Mouse (Mus musculus) kidney, embryonic 14.5 days (tissue): Measurements from ENCODE around the gene Acads. TPM values are rescaled to one million over a fixed set of nuclear protein-coding genes. Genes with fewer than 3 reads are reported as not detected.
"Not testable (repeated sequence)": the region's sequence is repeated elsewhere in the genome, so short reads cannot be mapped to it uniquely, and the experiment has no call there.

Experiments
- ATAC-seq: fragments of 200-750 bp; cut with Nextera tagmentation; 2 replicates; pipeline ENCODE4 v1.8.0; 2017; ENCODE audit warnings: moderate number of reproducible peaks, mild to moderate bottlenecking, moderate TSS enrichment, moderate library complexity; ENCODE audit not compliant: low FRiP score, low TSS enrichment
- H3K27ac ChIP-seq: fragments of 300-500 bp; sonication (generic); 2 replicates; pipeline ENCODE4 v1.5.1; 2014; ENCODE audit warnings: low read depth, mild to moderate bottlenecking, low read length, moderate library complexity, mixed read lengths
- H3K27me3 ChIP-seq: fragments of 300-500 bp; sonication (generic); 2 replicates; pipeline ENCODE4 v1.6.1; 2014; ENCODE audit warnings: mild to moderate bottlenecking, low read length; ENCODE audit not compliant: control insufficient read depth, insufficient read depth
- H3K36me3 ChIP-seq: fragments of 300-500 bp; sonication (generic); 2 replicates; pipeline ENCODE4 v1.6.1; 2014; ENCODE audit warnings: low read length, mixed read lengths; ENCODE audit not compliant: control insufficient read depth, insufficient read depth
- H3K4me1 ChIP-seq: fragments of 300-500 bp; sonication (generic); 2 replicates; pipeline ENCODE4 v1.6.1; 2014; ENCODE audit warnings: low read length, mixed read lengths; ENCODE audit not compliant: control insufficient read depth, insufficient read depth
- H3K4me2 ChIP-seq: fragments of 300-500 bp; sonication (generic); replicated peaks from 2 replicates; pipeline ENCODE4 v1.6.1; 2014; ENCODE audit warnings: low read depth, mild to moderate bottlenecking, low read length
- H3K4me3 ChIP-seq: fragments of 300-500 bp; sonication (generic); 2 replicates; pipeline ENCODE4 v1.5.1; 2014; ENCODE audit warnings: mild to moderate bottlenecking, low read length
- H3K9ac ChIP-seq: fragments of 300-500 bp; sonication (generic); 2 replicates; pipeline ENCODE4 v1.6.1; 2014; ENCODE audit warnings: low read depth, mild to moderate bottlenecking, low read length, moderate library complexity
- H3K9me3 ChIP-seq: fragments of 300-500 bp; sonication (generic); 2 replicates; pipeline ENCODE4 v1.6.1; 2016; ENCODE audit warnings: low read length; ENCODE audit not compliant: control insufficient read depth
- WGBS: fragments of 180-500 bp; shearing (Covaris S2); extraction: QIAGEN DNeasy Blood & Tissue Kit; methylation state at CpG from one replicate; pipeline ENCODE4 v1.1.7; 2014; 5-methylcytosine and 5-hydroxymethylcytosine counted together
- polyA plus RNA-seq: library from polyadenylated mRNA; unstranded; fragments of >200 nt; fragmentation: Nextera tagmentation; extraction: Ambion mirVana; gene quantifications from 2 replicates; pipeline ENCODE4 v1.2.1, GENCODE M21; 2014

Gene Acads
- polyA plus RNA-seq, 1 experiment from 2014 or later, result 54.2 TPM

- Histone ChIP-seq H3K4me1 (peaks cover 8% of the 10 kb centered on the region; the same call in 1 of the 2 replicates), H3K27me3 (no peaks in the 10 kb centered on the region), H3K4me2 (no peak overlapping the region), H3K9ac (no peak overlapping the region), H3K36me3 (peaks cover 15% of the 10 kb centered on the region), H3K4me3 (no peak overlapping the region), H3K27ac (no peak overlapping the region), H3K9me3 (no peaks in the 10 kb centered on the region)
- no peak for ATAC-seq
- WGBS, result 93% methylated on average over 13 of the region's 13 CpGs
Measured at GRCm38 (mm10) chr5:115117467-115117866, 1.7 kb downstream of the Acads start.

DNA sequence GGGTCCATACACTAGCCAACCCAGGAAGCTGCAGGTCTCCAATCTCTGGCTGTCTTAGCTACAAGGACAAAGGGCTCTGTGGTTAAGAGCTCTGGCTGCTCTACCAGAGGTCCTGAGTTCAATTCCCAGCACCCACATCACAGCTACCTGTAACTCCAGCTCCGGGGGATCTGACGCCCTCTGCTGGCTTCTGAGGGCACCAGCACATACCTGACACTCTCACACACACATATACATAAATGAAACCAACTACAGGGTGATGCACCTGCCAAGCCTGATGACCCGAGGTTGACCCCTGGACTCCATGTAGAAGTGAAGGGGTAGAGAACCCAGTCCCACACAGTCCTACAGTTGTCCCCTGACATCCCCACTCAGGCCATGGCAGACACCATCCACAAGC lies 2.7 kb downstream of the Acads start:
- WGBS, result 83% methylated on average over 3 of the region's 3 CpGs
- Histone ChIP-seq H3K27ac (no peak overlapping the region), H3K4me2 (no peak overlapping the region), H3K4me1 (peaks cover 8% of the 10 kb centered on the region; the same call in 1 of the 2 replicates), H3K9me3 (no peaks in the 10 kb centered on the region), H3K27me3 (no peaks in the 10 kb centered on the region), H3K4me3 (no peak overlapping the region), H3K36me3 (peaks cover 26% of the 10 kb centered on the region), H3K9ac (no peak overlapping the region)
- ATAC-seq, result no peak

DNA sequence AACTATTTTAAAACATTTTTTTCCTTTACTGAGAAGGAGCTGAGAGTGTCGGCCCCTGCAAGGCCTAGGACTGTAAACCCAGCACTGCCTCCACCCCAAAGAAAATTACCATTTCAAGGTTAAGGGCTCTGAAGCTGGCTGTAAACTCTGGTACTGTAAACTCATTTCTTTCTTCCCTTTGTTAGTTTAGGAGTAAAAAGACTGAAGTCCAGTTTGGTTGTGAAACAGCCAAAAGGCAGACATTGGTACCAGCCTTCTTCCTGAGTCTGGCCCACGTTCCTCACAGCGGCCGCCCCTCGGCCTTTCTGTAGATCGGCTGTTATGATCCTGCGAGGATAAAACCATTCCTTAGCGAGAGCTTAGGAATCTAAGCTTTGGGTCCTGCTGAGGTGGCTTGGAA lies 4.6 kb downstream of the Acads start:
- Histone ChIP-seq H3K4me1 (peaks cover 8% of the 10 kb centered on the region; the same call in 1 of the 2 replicates), H3K36me3 (peaks cover 29% of the 10 kb centered on the region), H3K9me3 (no peaks in the 10 kb centered on the region), H3K9ac (no peak overlapping the region), H3K4me3 (no peak overlapping the region), H3K27me3 (no peaks in the 10 kb centered on the region), H3K4me2 (no peak overlapping the region), H3K27ac (no peak overlapping the region)
- ATAC-seq, result no peak
- 93% methylated on average over 8 of the region's 8 CpGs for WGBS

- Histone ChIP-seq H3K27me3 (no peaks in the 10 kb centered on the region), H3K9ac (no peak overlapping the region), H3K9me3 (no peaks in the 10 kb centered on the region), H3K4me2 (no peak overlapping the region), H3K36me3 (peaks cover 29% of the 10 kb centered on the region), H3K27ac (no peak overlapping the region), H3K4me3 (no peak overlapping the region), H3K4me1 (peaks cover 5% of the 10 kb centered on the region; the same call in 1 of the 2 replicates)
- ATAC-seq, result no peak
- WGBS, result 90% methylated on average over 12 of the region's 12 CpGs
Measured at GRCm38 (mm10) chr5:115113244-115113643, 5.9 kb downstream of the Acads start.

- Histone ChIP-seq H3K27ac (no peak overlapping the region), H3K9ac (no peak overlapping the region), H3K4me3 (no peak overlapping the region), H3K27me3 (no peaks in the 10 kb centered on the region), H3K9me3 (no peaks in the 10 kb centered on the region), H3K4me2 (no peak overlapping the region), H3K36me3 (peaks cover 31% of the 10 kb centered on the region), H3K4me1 (0 out of 2 replicates have a peak, but pooled peaks cover 4% of the 10 kb centered on the region)
- no peak for ATAC-seq
- 94% methylated on average over 8 of the region's 8 CpGs for WGBS
Measured at GRCm38 (mm10) chr5:115111156-115111555, 8.0 kb downstream of the Acads start.

GRCm38 (mm10) chr5:115103253-115103652 lies 15.9 kb downstream of the Acads start:
- 95% methylated on average over 23 of the region's 23 CpGs for WGBS
- not testable (repeated sequence) for H3K9ac ChIP-seq, H3K4me2 ChIP-seq, H3K4me1 ChIP-seq, H3K4me3 ChIP-seq, ATAC-seq, H3K9me3 ChIP-seq, H3K27me3 ChIP-seq, H3K27ac ChIP-seq
- peaks cover 29% of the 10 kb centered on the region for H3K36me3 ChIP-seq

DNA sequence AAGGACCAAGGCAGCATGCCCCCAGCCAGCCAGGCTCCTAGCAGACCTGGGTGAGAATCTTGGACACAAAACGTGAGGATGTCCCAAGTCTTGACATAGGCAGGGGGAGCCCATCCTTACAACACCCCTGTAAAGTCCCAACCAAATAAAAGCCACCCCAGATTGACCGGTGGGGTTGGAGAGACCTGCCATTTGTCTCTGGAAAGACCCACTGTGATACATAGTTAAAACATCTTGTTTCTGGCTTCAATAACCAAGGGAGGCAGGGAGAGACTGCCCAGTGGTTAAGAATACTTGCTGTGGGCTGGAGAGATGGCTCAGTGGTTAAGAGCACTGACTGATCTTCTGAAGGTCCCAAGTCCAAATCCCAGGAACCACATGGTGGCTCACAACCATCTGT lies 16.9 kb downstream of the Acads start:
- 89% methylated on average over 2 of the region's 2 CpGs for WGBS
- H3K4me2 ChIP-seq, result no peak overlapping the region
- H3K27ac ChIP-seq, result no peak overlapping the region
- no peak for ATAC-seq
- peaks cover 36% of the 10 kb centered on the region for H3K36me3 ChIP-seq
- H3K27me3 ChIP-seq, result no peaks in the 10 kb centered on the region
- H3K9ac ChIP-seq, result no peak overlapping the region
- H3K9me3 ChIP-seq, result no peaks in the 10 kb centered on the region
- H3K4me3 ChIP-seq, result no peak overlapping the region
- no peaks in the 10 kb centered on the region for H3K4me1 ChIP-seq

GRCm38 (mm10) chr5:115100473-115100872 lies 18.7 kb downstream of the Acads start:
- Histone ChIP-seq H3K27me3 (no peaks in the 10 kb centered on the region), H3K4me3 (no peak overlapping the region), H3K4me2 (no peak overlapping the region), H3K4me1 (no peaks in the 10 kb centered on the region), H3K36me3 (peaks cover 53% of the 10 kb centered on the region), H3K27ac (no peak overlapping the region), H3K9me3 (no peaks in the 10 kb centered on the region), H3K9ac (no peak overlapping the region)
- ATAC-seq, result no peak
- WGBS, result 75% methylated on average over 6 of the region's 6 CpGs

GRCm38 (mm10) chr5:115099991-115100390 lies 19.2 kb downstream of the Acads start:
- no peak overlapping the region for H3K27ac ChIP-seq
- no peak overlapping the region for H3K4me2 ChIP-seq
- ATAC-seq, result no peak
- no peaks in the 10 kb centered on the region for H3K27me3 ChIP-seq
- no peaks in the 10 kb centered on the region for H3K4me1 ChIP-seq
- H3K36me3 ChIP-seq, result peaks cover 58% of the 10 kb centered on the region
- no peak overlapping the region for H3K4me3 ChIP-seq
- no peaks in the 10 kb centered on the region for H3K9me3 ChIP-seq
- 78% methylated on average over 9 of the region's 9 CpGs for WGBS
- H3K9ac ChIP-seq, result no peak overlapping the region
